Mouse (Mus musculus): ENCODE results near the gene Nlgn2. TPM values are rescaled to one million over a fixed set of nuclear protein-coding genes. Genes with fewer than 3 reads are reported as not detected.

The Nlgn2 gene
- polyA plus RNA-seq, 1 experiment, result 14.4 TPM

DNA sequence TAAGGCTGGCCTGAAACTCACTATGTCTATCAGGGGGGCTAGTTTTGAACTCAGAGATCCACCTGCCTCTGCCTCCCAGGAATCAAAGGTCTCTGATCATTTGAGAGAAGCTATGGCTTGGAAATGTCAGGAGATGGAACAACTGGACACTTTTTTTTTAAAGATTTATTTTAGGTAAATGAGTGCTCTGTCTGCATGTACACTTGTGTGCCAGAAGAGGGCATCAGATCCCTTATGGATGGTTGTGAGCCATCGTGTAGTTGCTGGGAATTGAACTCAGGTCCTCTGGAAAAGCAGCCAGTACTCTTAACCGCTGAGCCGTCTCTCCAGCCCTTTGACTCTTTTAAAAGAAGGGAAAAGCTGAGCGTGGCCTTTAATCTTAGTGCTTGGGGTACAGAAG is 31.2 kb downstream of the Nlgn2 start:
- H3K27me3 ChIP-seq (ENCODE audit: control insufficient read depth, insufficient read depth, low read length), result peaks cover 12% of the 10 kb centered on the region; the same call in 1 of the 2 replicates
- no peak overlapping the region for H3K4me3 ChIP-seq (ENCODE audit: control insufficient read depth, insufficient read depth, low read length)
- TF ChIP-seq POLR2A (IDR thresholded peaks at IDR 0.05; ENCODE audit: control insufficient read depth, extremely low read depth, insufficient read depth, low read length, poor library complexity) (no peak), CTCF (IDR thresholded peaks at IDR 0.05; ENCODE audit: borderline replicate concordance, control insufficient read depth, extremely low read depth, insufficient read depth, low read length, poor library complexity) (no peak)
- 94% methylated on average over 4 of the region's 4 CpGs for WGBS
- peaks cover 23% of the 10 kb centered on the region for H3K4me1 ChIP-seq (replicated peaks; ENCODE audit: control insufficient read depth, insufficient read depth, low read length)
- H3K36me3 ChIP-seq (ENCODE audit: control insufficient read depth, insufficient read depth, low read length), result no peaks in the 10 kb centered on the region
- H3K27ac ChIP-seq (ENCODE audit: control insufficient read depth, insufficient read depth, low read length), result no peak overlapping the region
- no peak for DNase-seq

GRCm38 (mm10) chr11:69804972-69805909 is 32.3 kb downstream of the Nlgn2 start, which contains the start of gene Tmem102:
Gene Tmem102 (minus strand): TSS chr11:69805624.
- WGBS, result 67% methylated on average over 29 of the region's 29 CpGs
- Histone ChIP-seq H3K27ac (ENCODE audit: control insufficient read depth, insufficient read depth, low read length) (no peak within 1 kb of the TSS), H3K27me3 (ENCODE audit: control insufficient read depth, insufficient read depth, low read length) (peaks cover 20% of the 10 kb centered on the region; the same call in 1 of the 2 replicates), H3K4me3 (ENCODE audit: control insufficient read depth, insufficient read depth, low read length) (no peak within 1 kb of the TSS), H3K36me3 (ENCODE audit: control insufficient read depth, insufficient read depth, low read length) (no peaks in the 10 kb centered on the region), H3K4me1 (replicated peaks; ENCODE audit: control insufficient read depth, insufficient read depth, low read length) (peaks cover 34% of the 10 kb centered on the region)
- no peak for DNase-seq
- TF ChIP-seq CTCF (IDR thresholded peaks at IDR 0.05; ENCODE audit: borderline replicate concordance, control insufficient read depth, extremely low read depth, insufficient read depth, low read length, poor library complexity), result no peak
- no peak for TF ChIP-seq POLR2A (IDR thresholded peaks at IDR 0.05; ENCODE audit: control insufficient read depth, extremely low read depth, insufficient read depth, low read length, poor library complexity)

DNA sequence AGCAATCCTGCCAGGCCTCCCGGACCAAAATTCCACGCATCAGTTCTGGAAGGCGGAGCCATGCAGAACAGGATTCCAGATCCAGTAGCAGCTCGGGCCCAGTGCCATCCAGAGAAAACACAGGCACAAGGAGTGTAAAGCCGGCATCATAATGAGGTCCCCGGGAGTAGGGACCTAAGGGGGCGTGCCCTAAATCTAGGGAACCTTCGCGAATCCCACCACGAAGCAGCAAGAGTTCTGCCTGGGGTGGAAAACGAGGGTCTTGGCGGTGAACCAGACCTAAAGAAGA is 33.0 kb downstream of the Nlgn2 start:
- H3K27ac ChIP-seq (ENCODE audit: control insufficient read depth, insufficient read depth, low read length), result no peak overlapping the region
- H3K4me3 ChIP-seq (ENCODE audit: control insufficient read depth, insufficient read depth, low read length), result no peak overlapping the region
- WGBS, result 59% methylated on average over 12 of the region's 12 CpGs
- no peak for DNase-seq
- H3K27me3 ChIP-seq (ENCODE audit: control insufficient read depth, insufficient read depth, low read length), result peaks cover 20% of the 10 kb centered on the region; the same call in 1 of the 2 replicates
- H3K36me3 ChIP-seq (ENCODE audit: control insufficient read depth, insufficient read depth, low read length), result no peaks in the 10 kb centered on the region
- H3K4me1 ChIP-seq (replicated peaks; ENCODE audit: control insufficient read depth, insufficient read depth, low read length), result peaks cover 36% of the 10 kb centered on the region
- TF ChIP-seq CTCF (IDR thresholded peaks at IDR 0.05; ENCODE audit: borderline replicate concordance, control insufficient read depth, extremely low read depth, insufficient read depth, low read length, poor library complexity), result no peak
- no peak for TF ChIP-seq POLR2A (IDR thresholded peaks at IDR 0.05; ENCODE audit: control insufficient read depth, extremely low read depth, insufficient read depth, low read length, poor library complexity)

- H3K27ac ChIP-seq (ENCODE audit: control insufficient read depth, insufficient read depth, low read length), result no peak overlapping the region
- DNase-seq, result peak; percentile 78
- TF ChIP-seq POLR2A (IDR thresholded peaks at IDR 0.05; ENCODE audit: control insufficient read depth, extremely low read depth, insufficient read depth, low read length, poor library complexity) (no peak), CTCF (IDR thresholded peaks at IDR 0.05; ENCODE audit: borderline replicate concordance, control insufficient read depth, extremely low read depth, insufficient read depth, low read length, poor library complexity) (peak; percentile 94)
Measured at GRCm38 (mm10) chr11:69803786-69804651, 33.6 kb downstream of the Nlgn2 start.

GRCm38 (mm10) chr11:69803328-69803727 is 34.3 kb downstream of the Nlgn2 start:
- Histone ChIP-seq H3K36me3 (ENCODE audit: control insufficient read depth, insufficient read depth, low read length) (no peaks in the 10 kb centered on the region), H3K27me3 (ENCODE audit: control insufficient read depth, insufficient read depth, low read length) (peaks cover 20% of the 10 kb centered on the region; the same call in 1 of the 2 replicates), H3K27ac (ENCODE audit: control insufficient read depth, insufficient read depth, low read length) (no peak overlapping the region), H3K4me3 (ENCODE audit: control insufficient read depth, insufficient read depth, low read length) (peak overlapping the region; percentile 33), H3K4me1 (replicated peaks; ENCODE audit: control insufficient read depth, insufficient read depth, low read length) (peaks cover 36% of the 10 kb centered on the region)
- WGBS, result 8% methylated on average over 12 of the region's 12 CpGs
- DNase-seq, result no peak
- TF ChIP-seq POLR2A (IDR thresholded peaks at IDR 0.05; ENCODE audit: control insufficient read depth, extremely low read depth, insufficient read depth, low read length, poor library complexity), result no peak
- no peak for TF ChIP-seq CTCF (IDR thresholded peaks at IDR 0.05; ENCODE audit: borderline replicate concordance, control insufficient read depth, extremely low read depth, insufficient read depth, low read length, poor library complexity)

More at GRCm38 (mm10) chr11:69803786-69804651, 33.6 kb downstream of the Nlgn2 start:
- WGBS, result 6% methylated on average over 60 of the region's 60 CpGs
- no peaks in the 10 kb centered on the region for H3K36me3 ChIP-seq (ENCODE audit: control insufficient read depth, insufficient read depth, low read length)
- H3K4me1 ChIP-seq (replicated peaks; ENCODE audit: control insufficient read depth, insufficient read depth, low read length), result peaks cover 36% of the 10 kb centered on the region
- peaks cover 20% of the 10 kb centered on the region; the same call in 1 of the 2 replicates for H3K27me3 ChIP-seq (ENCODE audit: control insufficient read depth, insufficient read depth, low read length)
- H3K4me3 ChIP-seq (ENCODE audit: control insufficient read depth, insufficient read depth, low read length), result peak overlapping the region; percentile 33

DNA sequence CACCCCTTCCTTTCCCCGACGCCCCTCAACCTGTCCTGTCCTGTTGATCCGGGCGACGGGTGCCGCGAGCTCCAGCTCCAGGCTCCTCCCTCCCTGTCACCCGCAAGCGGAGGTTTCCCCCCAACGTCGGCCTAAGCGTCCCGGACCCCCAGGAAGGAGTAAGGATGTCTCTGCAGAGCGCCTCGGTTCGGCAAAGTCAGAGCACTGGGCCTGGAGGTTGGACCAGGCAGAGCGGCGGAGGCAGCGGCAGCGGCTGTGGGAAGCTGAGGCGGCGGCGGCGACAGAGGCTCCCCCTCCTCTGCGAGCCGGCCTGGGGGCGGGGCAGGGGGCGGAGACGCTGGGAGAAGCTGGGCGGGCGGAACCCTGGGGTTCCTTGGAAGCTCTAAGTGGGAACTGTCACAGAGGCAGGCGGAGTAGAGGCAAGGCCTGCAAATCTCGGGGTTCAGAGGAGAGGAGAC is 34.9 kb downstream of the Nlgn2 start:
- DNase-seq, result peak; percentile 83
- TF ChIP-seq POLR2A (IDR thresholded peaks at IDR 0.05; ENCODE audit: control insufficient read depth, extremely low read depth, insufficient read depth, low read length, poor library complexity), result no peak
- no peak for TF ChIP-seq CTCF (IDR thresholded peaks at IDR 0.05; ENCODE audit: borderline replicate concordance, control insufficient read depth, extremely low read depth, insufficient read depth, low read length, poor library complexity)
- under 1% methylated on average over 33 of the region's 33 CpGs for WGBS
- H3K27ac ChIP-seq (ENCODE audit: control insufficient read depth, insufficient read depth, low read length), result no peak overlapping the region
- peak overlapping the region; percentile 50 for H3K4me3 ChIP-seq (ENCODE audit: control insufficient read depth, insufficient read depth, low read length)
- H3K36me3 ChIP-seq (ENCODE audit: control insufficient read depth, insufficient read depth, low read length), result no peaks in the 10 kb centered on the region
- H3K4me1 ChIP-seq (replicated peaks; ENCODE audit: control insufficient read depth, insufficient read depth, low read length), result peaks cover 36% of the 10 kb centered on the region
- peaks cover 20% of the 10 kb centered on the region; the same call in 1 of the 2 replicates for H3K27me3 ChIP-seq (ENCODE audit: control insufficient read depth, insufficient read depth, low read length)

All from thymus, adult 2 months (tissue).